Mouse (Mus musculus) brain, embryonic 14.5 days (tissue): ENCODE data around the gene Klhdc10.

Experiments
- CTCF ChIP-seq: fragments of 200-500 bp; IDR thresholded peaks from 2 replicates; pipeline ENCODE4 v1.5.1; 2012; ENCODE audit warnings: inconsistent platforms, mild to moderate bottlenecking, moderate library complexity, borderline replicate concordance; ENCODE audit not compliant: insufficient read depth, insufficient read length; ENCODE audit errors: extremely low read depth
- POLR2A ChIP-seq: fragments of 200-500 bp; IDR thresholded peaks from 2 replicates; pipeline ENCODE4 v1.6.1; 2012; ENCODE audit warnings: mild to moderate bottlenecking, inconsistent platforms, borderline replicate concordance; ENCODE audit not compliant: poor library complexity, insufficient read depth, insufficient read length, severe bottlenecking; ENCODE audit errors: extremely low read depth

- TF ChIP-seq CTCF: no peak
- no peak for TF ChIP-seq POLR2A
Observed at GRCm38 (mm10) chr6:30432461-30433192, 31.0 kb downstream of the Klhdc10 start.
